Mouse (Mus musculus): ENCODE measurements around the gene Srl.

DNA sequence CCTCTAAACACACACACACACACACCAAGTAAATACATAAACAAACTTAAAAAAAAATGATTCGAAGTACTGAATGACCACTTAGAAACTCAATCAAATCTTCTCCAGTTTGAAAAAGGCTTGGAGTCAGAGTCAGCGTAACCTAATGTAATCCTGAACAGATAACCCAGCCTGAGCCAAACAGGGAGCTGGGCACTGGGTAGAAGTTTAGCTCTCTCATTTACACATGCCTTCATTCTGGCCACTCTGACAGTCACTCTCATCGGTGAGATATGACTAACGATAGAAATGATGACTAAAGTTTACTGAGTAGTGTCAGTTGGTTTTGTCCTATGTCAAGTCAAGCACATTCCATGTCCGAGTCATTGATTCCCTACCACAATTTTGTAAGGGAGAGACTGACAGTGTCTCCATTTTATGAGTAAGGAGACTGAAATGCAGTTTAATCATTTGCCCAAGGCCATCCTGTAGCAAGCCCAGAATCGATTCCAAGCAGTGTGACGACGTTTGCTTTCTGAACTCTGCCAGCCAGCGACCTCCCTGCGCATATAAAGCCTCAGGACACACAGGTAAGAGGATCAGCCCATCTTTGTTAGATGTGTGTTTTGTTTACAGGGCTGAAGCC lies 63.9 kb downstream of the Srl start:
- TF ChIP-seq POLR2A (IDR thresholded peaks at IDR 0.05; ENCODE audit: extremely low read depth, insufficient read depth, low read length), result no peak
- no peak for TF ChIP-seq CTCF (IDR thresholded peaks at IDR 0.05; ENCODE audit: extremely low read depth, insufficient read depth, low read length)
